Mouse (Mus musculus): ENCODE results near the gene 9230112D13Rik.

Gene 9230112D13Rik
- long read RNA-seq, experiment 1 = 0 reads
- long read RNA-seq, experiment 2 = 0 reads

DNA sequence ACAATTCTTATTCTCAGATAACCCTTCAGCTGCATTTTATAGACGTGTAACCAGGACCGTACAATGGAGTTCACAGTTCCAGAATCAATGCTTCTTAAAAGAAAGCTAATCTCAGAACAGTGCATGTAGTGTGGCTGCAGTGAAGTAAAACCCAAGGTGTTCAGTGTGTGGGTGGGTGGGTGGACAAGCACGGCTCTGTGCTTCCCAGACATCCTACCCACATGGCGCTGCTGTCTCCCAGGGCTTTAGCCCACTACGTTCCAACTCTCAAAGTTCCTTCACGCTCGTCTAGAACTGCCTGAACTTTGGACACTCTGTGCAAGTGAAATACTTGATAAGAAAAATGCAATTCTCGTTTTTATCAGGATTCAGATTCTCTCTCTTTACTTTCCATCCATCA, at the start of gene 9230112D13Rik:
Gene 9230112D13Rik, minus strand, starts transcription at position 101 of the 400 bp plus-strand sequence.
- intact Hi-C loops (cut with DNase I) = no loop called here

GRCm38 (mm10) chr14:34571610-34572387, 49.2 kb upstream of the 9230112D13Rik start:
- intact Hi-C loops (cut with DNase I) = loop anchor here (5.0 kb wide), 1 partner anchor 199 kb away; the partner anchor contains the start of gene Sncg

GRCm38 (mm10) chr14:34570903-34571302, 48.3 kb upstream of the 9230112D13Rik start:
- intact Hi-C loops (cut with DNase I) = loop anchor here (5.0 kb wide), 1 partner anchor 199 kb away; the partner anchor contains the start of gene Sncg

- intact Hi-C loops (cut with DNase I) = loop anchor here (5.0 kb wide), 1 partner anchor 198 kb away; the partner anchor contains the start of gene Sncg
These were observed 47.7 kb upstream of the 9230112D13Rik start for GRCm38 (mm10) chr14:34570294-34570693.

DNA sequence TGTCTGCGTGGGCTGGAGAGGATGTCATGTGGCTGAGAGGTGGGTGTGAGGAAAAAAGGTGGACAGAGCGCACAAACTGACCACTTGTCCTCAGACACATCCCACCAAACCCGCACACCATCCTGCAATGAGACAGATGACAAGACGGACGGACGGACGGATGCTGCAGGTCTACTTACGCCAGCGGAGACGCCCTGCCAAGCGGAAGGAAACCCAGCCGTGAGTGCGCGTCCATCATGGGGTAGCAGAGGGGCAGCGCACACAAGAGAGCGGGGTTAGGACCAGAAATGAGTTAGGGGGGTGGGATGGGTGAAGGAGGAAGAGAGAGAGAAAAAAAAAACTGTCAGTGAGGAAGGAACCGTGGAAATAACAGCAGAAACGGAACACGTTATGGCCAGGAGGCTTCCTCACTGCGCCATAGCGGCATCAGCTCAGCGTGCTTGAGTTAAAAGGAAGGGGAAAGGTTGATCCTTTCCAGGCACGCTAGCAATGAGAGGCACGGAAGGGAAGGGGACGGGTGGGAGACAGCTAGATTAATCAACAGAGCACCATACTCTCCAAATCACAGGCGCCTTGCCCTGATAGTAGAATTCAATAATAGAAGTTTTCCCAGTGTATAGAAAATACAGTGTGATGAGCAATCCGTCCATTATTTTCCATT, 47.1 kb upstream of the 9230112D13Rik start:
- intact Hi-C loops (cut with DNase I) = loop anchor here (5.0 kb wide), 1 partner anchor 197 kb away; the partner anchor contains the start of gene Sncg

DNA sequence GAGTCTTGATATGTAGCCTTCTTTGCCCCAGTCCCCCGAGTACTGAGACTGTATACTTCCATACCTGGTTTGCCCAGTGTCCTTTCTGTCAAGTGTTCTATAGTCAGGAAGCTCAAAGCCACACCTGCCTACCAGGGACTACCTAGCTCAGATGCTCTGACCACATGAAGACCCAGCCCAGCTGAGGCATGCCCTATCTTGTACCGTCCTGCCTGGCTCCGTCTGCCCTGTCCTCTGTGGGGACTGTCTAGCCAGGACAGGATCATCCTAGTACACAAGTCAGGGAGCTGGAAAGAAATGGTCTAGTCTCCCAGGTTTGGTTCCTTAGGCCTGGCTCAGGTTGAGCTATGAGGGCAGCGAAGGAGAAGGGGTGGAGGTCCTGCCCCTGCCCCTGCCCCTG, 46.0 kb upstream of the 9230112D13Rik start:
- intact Hi-C loops (cut with DNase I) = no loop called here

GRCm38 (mm10) chr14:34567697-34568096, 45.1 kb upstream of the 9230112D13Rik start:
- intact Hi-C loops (cut with DNase I) = no loop called here

DNA sequence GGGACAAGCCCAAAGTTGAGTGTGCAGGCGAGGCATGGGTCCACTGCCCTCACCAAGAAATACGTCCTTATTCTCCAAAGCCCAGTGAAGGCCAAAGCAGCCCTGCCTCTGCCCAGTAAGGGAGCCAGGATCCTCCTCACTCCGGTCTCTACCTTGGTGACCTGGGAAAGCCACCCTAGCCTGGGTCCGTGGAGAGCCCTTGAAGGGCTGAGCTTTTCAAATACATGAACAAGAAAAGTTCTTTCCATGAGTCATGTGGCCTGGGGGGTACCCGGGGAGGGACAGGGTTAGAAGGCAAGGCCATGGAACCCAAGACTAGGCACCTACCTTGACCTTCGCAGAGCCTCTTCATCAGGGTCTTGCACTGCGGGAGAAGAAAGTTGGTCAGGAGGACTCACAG, 43.9 kb upstream of the 9230112D13Rik start:
- intact Hi-C loops (cut with DNase I) = no loop called here

DNA sequence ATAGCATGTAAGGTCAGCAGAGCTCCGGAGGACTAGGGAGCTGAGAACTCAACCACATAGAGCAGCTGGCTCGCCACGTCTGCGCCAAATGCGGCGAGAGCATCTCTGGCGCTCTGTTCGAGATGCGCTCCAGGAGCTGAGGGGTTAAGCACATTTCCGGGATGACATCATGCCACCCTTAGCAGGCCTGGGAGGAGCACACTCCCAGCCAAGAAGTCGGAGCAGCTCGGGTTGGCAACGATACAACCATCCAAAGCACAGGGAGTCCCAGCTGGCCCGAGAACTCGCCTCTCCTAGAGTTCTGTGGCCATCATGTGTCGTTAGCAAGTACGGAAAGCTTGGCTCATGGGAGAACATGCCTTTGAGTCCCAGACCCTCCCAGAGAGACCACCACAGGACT, 43.1 kb upstream of the 9230112D13Rik start:
- intact Hi-C loops (cut with DNase I) = no loop called here

GRCm38 (mm10) chr14:34564646-34565045, 42.0 kb upstream of the 9230112D13Rik start:
- intact Hi-C loops (cut with DNase I) = no loop called here

GRCm38 (mm10) chr14:34562393-34562792, 39.8 kb upstream of the 9230112D13Rik start:
- intact Hi-C loops (cut with DNase I) = no loop called here

GRCm38 (mm10) chr14:34561647-34562046, 39.0 kb upstream of the 9230112D13Rik start:
- intact Hi-C loops (cut with DNase I) = no loop called here

DNA sequence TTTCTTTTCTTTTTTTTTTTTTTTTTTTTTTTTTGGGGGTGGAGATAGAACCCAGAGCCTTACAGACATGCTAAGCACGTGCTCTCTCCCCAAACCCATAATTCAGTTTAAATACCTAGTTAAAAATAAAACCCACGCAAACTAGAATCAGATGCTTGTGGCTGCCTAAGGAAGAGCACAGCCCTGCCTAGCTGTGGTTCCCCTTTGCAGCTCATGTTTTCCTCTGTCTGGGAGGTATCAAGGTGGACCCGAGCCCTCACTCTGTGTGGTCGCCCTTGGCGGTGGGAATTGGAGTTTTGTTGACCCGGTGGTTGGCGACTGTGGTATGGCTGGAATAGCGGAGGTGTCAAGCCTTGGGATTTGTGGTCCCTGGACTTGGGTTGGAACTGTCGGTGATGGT, 36.3 kb upstream of the 9230112D13Rik start:
- intact Hi-C loops (cut with DNase I) = no loop called here

DNA sequence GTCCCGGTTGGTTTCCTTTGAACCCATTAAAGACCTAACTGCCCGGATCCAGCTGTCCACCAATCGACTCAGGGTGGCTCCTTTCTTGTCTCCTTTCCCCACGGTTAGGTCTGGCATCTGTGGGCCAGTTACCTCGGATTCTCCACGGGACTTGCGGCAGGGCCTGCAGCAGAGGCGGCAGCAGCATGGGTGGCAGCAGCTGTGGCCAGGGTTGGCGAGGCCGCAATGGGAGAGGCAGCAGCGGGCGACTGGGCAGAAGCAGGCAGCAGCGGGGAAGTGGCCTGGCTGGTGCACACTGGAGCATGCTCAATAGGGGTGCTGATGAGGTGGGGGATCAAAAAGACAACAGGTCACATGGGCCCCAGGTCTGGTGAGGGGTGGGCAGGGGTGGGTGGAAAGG, 32.6 kb upstream of the 9230112D13Rik start:
- intact Hi-C loops (cut with DNase I) = no loop called here

- intact Hi-C loops (cut with DNase I) = no loop called here
These were observed 31.4 kb upstream of the 9230112D13Rik start for GRCm38 (mm10) chr14:34554047-34554446.

GRCm38 (mm10) chr14:34553470-34553869, 30.9 kb upstream of the 9230112D13Rik start:
- intact Hi-C loops (cut with DNase I) = no loop called here

- intact Hi-C loops (cut with DNase I) = no loop called here
These were observed 29.6 kb upstream of the 9230112D13Rik start for GRCm38 (mm10) chr14:34552226-34552625.

GRCm38 (mm10) chr14:34549004-34549671, 26.5 kb upstream of the 9230112D13Rik start:
- intact Hi-C loops (cut with DNase I) = loop anchor here (2.0 to 5.0 kb wide), 2 partner anchors 37 to 90 kb away; no protein-coding TSS in a partner anchor

DNA sequence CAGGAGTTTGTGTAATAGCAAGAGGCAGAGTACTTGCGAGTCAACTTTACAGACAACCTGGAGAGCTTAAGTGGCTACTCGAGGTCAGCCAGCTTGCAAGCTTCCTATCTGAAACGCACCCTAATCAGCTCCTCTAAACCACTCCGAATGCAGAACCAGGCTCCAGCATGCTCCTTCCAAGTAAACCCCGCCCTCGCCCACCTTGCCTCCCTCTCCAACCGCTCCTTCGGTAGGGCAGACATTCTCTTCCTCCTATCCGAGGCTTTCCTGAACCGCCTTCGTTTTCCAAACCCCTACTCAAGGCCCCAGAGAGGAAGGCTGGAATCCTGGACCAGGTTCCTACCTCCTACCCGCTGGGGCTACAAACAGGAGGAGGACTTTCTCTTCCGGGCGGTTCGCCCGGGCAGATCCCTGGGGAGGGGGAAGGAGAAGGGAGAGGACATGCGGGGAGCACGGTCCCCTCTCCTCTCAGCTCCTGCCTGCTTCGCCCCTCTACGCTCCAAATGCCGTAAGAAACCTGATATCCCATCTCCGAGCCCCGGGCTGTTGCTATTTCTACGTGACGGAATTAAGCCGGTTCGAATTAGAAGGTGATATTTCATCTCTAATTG, 25.9 kb upstream of the 9230112D13Rik start:
- intact Hi-C loops (cut with DNase I) = loop anchor here (2.0 to 5.0 kb wide), 2 partner anchors 36 to 90 kb away; no protein-coding TSS in a partner anchor

GRCm38 (mm10) chr14:34544545-34544944, 21.9 kb upstream of the 9230112D13Rik start:
- intact Hi-C loops (cut with DNase I) = no loop called here

DNA sequence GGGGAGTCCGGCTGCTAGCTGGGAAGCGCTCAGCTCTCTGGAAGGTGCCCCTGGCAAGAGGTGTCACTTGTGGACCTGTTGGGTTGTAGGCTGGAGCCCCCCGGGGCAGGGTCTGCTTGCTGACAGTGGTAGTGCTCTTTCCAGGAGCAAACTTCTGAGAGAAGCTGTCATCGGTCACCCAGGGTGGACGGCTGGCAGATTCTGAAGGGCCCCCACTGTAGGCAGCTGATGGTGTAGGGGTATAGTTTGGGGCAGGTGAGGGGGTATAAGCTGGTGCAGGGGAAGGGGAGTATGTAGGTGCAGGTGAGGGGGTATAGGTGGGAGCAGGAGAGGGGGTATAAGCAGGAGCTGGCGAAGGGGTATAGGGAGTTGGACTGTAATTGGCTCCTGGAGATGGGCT, 21.4 kb upstream of the 9230112D13Rik start:
- intact Hi-C loops (cut with DNase I) = no loop called here

Data from adrenal gland (tissue).